Mouse (Mus musculus): Measurements from ENCODE around the gene Rnf128.

- TF ChIP-seq CTCF (IDR thresholded peaks at IDR 0.05; ENCODE audit: insufficient read depth, low read depth, low read length) (no peak), POLR2A (IDR thresholded peaks at IDR 0.05; ENCODE audit: insufficient read depth, low read depth, low read length) (no peak)
Measured at GRCm38 (mm10) chrX:139639744-139640143, 76.6 kb downstream of the Rnf128 start.
